Mouse (Mus musculus) liver, postnatal 0 days (tissue): ENCODE data around the gene Med24. TPM values are rescaled to one million over a fixed set of nuclear protein-coding genes. Genes with fewer than 3 reads are reported as not detected.
"Not testable (repeated sequence)": the region's sequence is repeated elsewhere in the genome, so short reads cannot be mapped to it uniquely, and the experiment has no call there.

Source experiments
- ATAC-seq: fragments of 200-750 bp; cut with Nextera tagmentation; 2 replicates; pipeline ENCODE4 v1.8.0; 2017; ENCODE audit warnings: mild to moderate bottlenecking, moderate library complexity
- DNase-seq: peaks from one replicate; pipeline ENCODE4 v3.0.0-alpha.2; 2016
- H3K27ac ChIP-seq: fragments of 300-500 bp; sonication (generic); 2 replicates; pipeline ENCODE4 v1.5.1; 2014; ENCODE audit warnings: antibody characterized with exemption, moderate library complexity, mild to moderate bottlenecking, low read depth
- H3K27me3 ChIP-seq: fragments of 300-500 bp; sonication (generic); 2 replicates; pipeline ENCODE4 v1.6.1; 2014; ENCODE audit warnings: low read length, control low read depth, mixed read lengths; ENCODE audit not compliant: insufficient read depth
- H3K36me3 ChIP-seq: fragments of 300-500 bp; sonication (generic); replicated peaks from 2 replicates; pipeline ENCODE4 v1.6.1; 2014; ENCODE audit warnings: mild to moderate bottlenecking, control low read depth, low read length, moderate library complexity, mixed read lengths; ENCODE audit not compliant: insufficient read depth
- H3K4me1 ChIP-seq: fragments of 300-500 bp; sonication (generic); 2 replicates; pipeline ENCODE4 v1.6.1; 2014; ENCODE audit warnings: antibody characterized with exemption, mild to moderate bottlenecking, control low read depth; ENCODE audit not compliant: insufficient read depth
- H3K4me2 ChIP-seq: fragments of 300-500 bp; sonication (generic); 2 replicates; pipeline ENCODE4 v1.6.1; 2014; ENCODE audit warnings: low read depth, mild to moderate bottlenecking, low read length, moderate library complexity, mixed read lengths
- H3K4me3 ChIP-seq: fragments of 300-500 bp; sonication (generic); 2 replicates; pipeline ENCODE4 v1.5.1; 2014; ENCODE audit warnings: low read depth, low read length
- H3K9ac ChIP-seq: fragments of 300-500 bp; sonication (generic); replicated peaks from 2 replicates; pipeline ENCODE4 v1.6.1; 2014; ENCODE audit warnings: mild to moderate bottlenecking, moderate library complexity
- H3K9me3 ChIP-seq: fragments of 300-500 bp; sonication (generic); 2 replicates; pipeline ENCODE4 v1.6.1; 2016; ENCODE audit warnings: mild to moderate bottlenecking, control low read depth, low read length, mixed read lengths
- CTCF ChIP-seq: sonication (generic); IDR thresholded peaks from 2 replicates; pipeline ENCODE4 v1.5.1; 2016; ENCODE audit warnings: antibody characterized with exemption, low read depth
- EP300 ChIP-seq: IDR thresholded peaks from 2 replicates; pipeline ENCODE4 v1.6.1; 2016; ENCODE audit warnings: antibody characterized with exemption, low read depth, mild to moderate bottlenecking
- WGBS: fragments of 180-500 bp; shearing (Covaris S2); extraction: QIAGEN DNeasy Blood & Tissue Kit; methylation state at CpG from one replicate; pipeline ENCODE4 v1.1.7; 2014; ENCODE audit not compliant: insufficient replicate concordance; 5-methylcytosine and 5-hydroxymethylcytosine counted together
- polyA plus RNA-seq: library from polyadenylated mRNA; unstranded; fragments of >200 nt; fragmentation: Nextera tagmentation; extraction: Ambion mirVana; gene quantifications from 2 replicates; pipeline ENCODE4 v1.2.1, GENCODE M21; 2015

The Med24 gene
- polyA plus RNA-seq, 1 experiment from 2014 or later: 10.9 TPM

- Histone ChIP-seq H3K27me3 (no peaks in the 10 kb centered on the region), H3K4me2 (peak within 1 kb of the TSS; percentile 70), H3K36me3 (peaks cover 24% of the 10 kb centered on the region), H3K4me1 (peaks cover 6% of the 10 kb centered on the region; the same call in 1 of the 2 replicates), H3K9me3 (no peaks in the 10 kb centered on the region), H3K9ac (peak within 1 kb of the TSS; percentile 98), H3K4me3 (peak within 1 kb of the TSS; percentile 91), H3K27ac (peak within 1 kb of the TSS; percentile 85)
- DNase-seq (peak; percentile 96), ATAC-seq (peak; percentile 95)
- TF ChIP-seq EP300: peak; percentile 77; the same call in 1 of the 2 replicates
- TF ChIP-seq CTCF: peak; percentile 52
- 4% methylated on average over 45 of the region's 45 CpGs for WGBS
These were observed 47.2 kb downstream of the Med24 start, which contains the start of gene Psmd3 for GRCm38 (mm10) chr11:98681786-98682745. Gene Psmd3 (plus strand): TSS chr11:98682554.

GRCm38 (mm10) chr11:98681186-98681585 is 48.0 kb downstream of the Med24 start:
- TF ChIP-seq CTCF (no peak), EP300 (no peak)
- Histone ChIP-seq H3K36me3 (peaks cover 15% of the 10 kb centered on the region), H3K4me2 (no peak overlapping the region), H3K9ac (no peak overlapping the region), H3K9me3 (no peaks in the 10 kb centered on the region), H3K27ac (no peak overlapping the region), H3K27me3 (no peaks in the 10 kb centered on the region), H3K4me1 (peaks cover 6% of the 10 kb centered on the region; the same call in 1 of the 2 replicates), H3K4me3 (no peak overlapping the region)
- ATAC-seq: no peak
- WGBS: 74% methylated on average over 4 of the region's 4 CpGs
- DNase-seq: no peak

GRCm38 (mm10) chr11:98680595-98680994 is 48.6 kb downstream of the Med24 start:
- H3K9me3 ChIP-seq, ATAC-seq, H3K9ac ChIP-seq, H3K36me3 ChIP-seq, H3K27ac ChIP-seq, DNase-seq, H3K4me2 ChIP-seq, H3K4me3 ChIP-seq, H3K27me3 ChIP-seq, H3K4me1 ChIP-seq: not testable (repeated sequence)
- WGBS: 76% methylated on average over 4 of the region's 4 CpGs

GRCm38 (mm10) chr11:98680023-98680422 is 49.2 kb downstream of the Med24 start:
- no peak overlapping the region for H3K4me2 ChIP-seq
- H3K9ac ChIP-seq: no peak overlapping the region
- peaks cover 6% of the 10 kb centered on the region; the same call in 1 of the 2 replicates for H3K4me1 ChIP-seq
- no peak overlapping the region for H3K27ac ChIP-seq
- TF ChIP-seq EP300: no peak
- peak; percentile 53 for TF ChIP-seq CTCF
- no peak for ATAC-seq
- peaks cover 3% of the 10 kb centered on the region for H3K36me3 ChIP-seq
- no peaks in the 10 kb centered on the region for H3K27me3 ChIP-seq
- no peak for DNase-seq
- no peaks in the 10 kb centered on the region for H3K9me3 ChIP-seq
- no peak overlapping the region for H3K4me3 ChIP-seq
- 88% methylated on average over 1 of the region's 1 CpGs for WGBS

GRCm38 (mm10) chr11:98675829-98676363 is 53.3 kb downstream of the Med24 start:
- 41% methylated on average over 7 of the region's 7 CpGs for WGBS
- TF ChIP-seq EP300 (no peak), CTCF (no peak)
- no peak for ATAC-seq

GRCm38 (mm10) chr11:98673136-98673535 is 56.1 kb downstream of the Med24 start:
- peak; percentile 76 for TF ChIP-seq CTCF
- H3K4me1 ChIP-seq, H3K27me3 ChIP-seq, H3K4me2 ChIP-seq, H3K9ac ChIP-seq, H3K9me3 ChIP-seq, H3K36me3 ChIP-seq, H3K4me3 ChIP-seq, H3K27ac ChIP-seq: not testable (repeated sequence)
- ATAC-seq: peak; percentile 70
- peak; percentile 69 for DNase-seq
- WGBS: 5% methylated on average over 6 of the region's 7 CpGs

More at GRCm38 (mm10) chr11:98675829-98676363, 53.3 kb downstream of the Med24 start:
- no peaks in the 10 kb centered on the region for H3K36me3 ChIP-seq
- H3K9ac ChIP-seq: no peak overlapping the region
- no peak for DNase-seq
- no peaks in the 10 kb centered on the region; the same call in 1 of the 2 replicates for H3K4me1 ChIP-seq
- no peak overlapping the region for H3K27ac ChIP-seq
- H3K27me3 ChIP-seq: no peaks in the 10 kb centered on the region
- H3K4me2 ChIP-seq: no peak overlapping the region
- no peaks in the 10 kb centered on the region for H3K9me3 ChIP-seq
- H3K4me3 ChIP-seq: no peak overlapping the region
